Mouse (Mus musculus) MEL (cell line): ENCODE results near the gene Wwc2. TPM values are rescaled to one million over a fixed set of nuclear protein-coding genes. Genes with fewer than 3 reads are reported as not detected.

Experiments used
- DNase-seq: peaks from one replicate; pipeline ENCODE4 v3.0.0; 2011; ENCODE audit warnings: low read depth, low spot score
- H3K27ac ChIP-seq: 2 replicates; pipeline ENCODE4 v1.5.1; 2012; ENCODE audit warnings: low read depth, mild to moderate bottlenecking, control low read depth, low read length, moderate library complexity; ENCODE audit not compliant: control insufficient read depth
- H3K27me3 ChIP-seq, 2 experiments: fragments of 150-350 bp in 1 of 2; sonication (generic) in 1 of 2; 2 replicates each; pipeline ENCODE4 v1.6.1; 2012; ENCODE audit warnings: low read length in 2 of 2, mild to moderate bottlenecking in 2 of 2, improper control_type of control experiment in 1 of 2, moderate library complexity in 1 of 2; ENCODE audit not compliant: insufficient read depth in 2 of 2, control insufficient read depth in 1 of 2
- H3K36me3 ChIP-seq, 2 experiments: 2 replicates each; pipeline ENCODE4 v1.6.1; 2012 to 2014; ENCODE audit warnings: low read length in 2 of 2, improper control_type of control experiment in 1 of 2, inconsistent platforms in 1 of 2, mild to moderate bottlenecking in 1 of 2; ENCODE audit not compliant: insufficient read depth in 2 of 2, control insufficient read depth in 1 of 2
- H3K4me1 ChIP-seq, 2 experiments: fragments of 150-350 bp in 1 of 2; sonication (generic) in 1 of 2; 2 replicates each; pipeline ENCODE4 v1.6.1; 2012; ENCODE audit warnings: low read length in 2 of 2, improper control_type of control experiment in 1 of 2, mild to moderate bottlenecking in 1 of 2; ENCODE audit not compliant: insufficient read depth in 2 of 2, control insufficient read depth in 1 of 2
- H3K4me3 ChIP-seq, 2 experiments: fragments of 150-350 bp in 1 of 2; sonication (generic) in 1 of 2; 2 replicates each; pipeline ENCODE4 v1.5.1; 2012; ENCODE audit warnings: low read depth in 2 of 2, low read length in 2 of 2, mild to moderate bottlenecking in 2 of 2, moderate library complexity in 2 of 2, control low read depth in 1 of 2, improper control_type of control experiment in 1 of 2; ENCODE audit not compliant: control insufficient read depth in 1 of 2, insufficient read depth in 1 of 2
- H3K79me2 ChIP-seq: 2 replicates; pipeline ENCODE4 v1.6.1; 2012; ENCODE audit warnings: mild to moderate bottlenecking, low read length, moderate library complexity; ENCODE audit not compliant: control insufficient read depth, poor library complexity, insufficient read depth
- H3K9ac ChIP-seq: 2 replicates; pipeline ENCODE4 v1.6.1; 2012; ENCODE audit warnings: low read depth, mild to moderate bottlenecking, control low read depth, low read length, moderate library complexity; ENCODE audit not compliant: control insufficient read depth, poor library complexity, severe bottlenecking
- H3K9me3 ChIP-seq: fragments of 150-350 bp; sonication (generic); replicated peaks from 2 replicates; pipeline ENCODE4 v1.6.1; 2012; ENCODE audit warnings: mild to moderate bottlenecking, low read length, improper control_type of control experiment, moderate library complexity; ENCODE audit not compliant: insufficient read depth
- CTCF ChIP-seq, 3 experiments: IDR thresholded peaks in 2 of 3; conservative IDR thresholded peaks in 1 of 3; 2 replicates each; pipeline ENCODE4 v1.5.1; 2011 to 2012; ENCODE audit warnings: low read length in 3 of 3, low read depth in 2 of 3, mild to moderate bottlenecking in 2 of 3, improper control_type of control experiment in 1 of 3, inconsistent platforms in 1 of 3, mixed read lengths in 1 of 3, moderate library complexity in 1 of 3; ENCODE audit not compliant: control insufficient read depth in 1 of 3, insufficient read depth in 1 of 3, poor library complexity in 1 of 3, severe bottlenecking in 1 of 3
- E2F4 ChIP-seq: IDR thresholded peaks from 2 replicates; pipeline ENCODE4 v1.6.1; 2011; ENCODE audit warnings: low read depth, low read length, improper control_type of control experiment, borderline replicate concordance
- ELF1 ChIP-seq: IDR thresholded peaks from 2 replicates; pipeline ENCODE4 v1.6.1; 2014; ENCODE audit warnings: low read depth, mild to moderate bottlenecking, inconsistent platforms, low read length, improper control_type of control experiment, moderate library complexity
- EP300 ChIP-seq, 2 experiments: IDR thresholded peaks; 2 replicates each; pipeline ENCODE4 v1.6.1; 2011; ENCODE audit warnings: improper control_type of control experiment in 2 of 2, low read length in 2 of 2, low read depth in 1 of 2, mild to moderate bottlenecking in 1 of 2
- GATA1 ChIP-seq: IDR thresholded peaks from 2 replicates; pipeline ENCODE4 v1.6.1; 2011; ENCODE audit warnings: low read depth, low read length, improper control_type of control experiment
- HCFC1 ChIP-seq: IDR thresholded peaks from 2 replicates; pipeline ENCODE4 v1.6.1; 2012; ENCODE audit warnings: low read depth, mild to moderate bottlenecking, inconsistent platforms, low read length, improper control_type of control experiment, moderate library complexity
- JUND ChIP-seq: IDR thresholded peaks from 2 replicates; pipeline ENCODE4 v1.6.1; 2011; ENCODE audit warnings: low read depth, mild to moderate bottlenecking, improper control_type of control experiment, low read length
- MYC ChIP-seq: IDR thresholded peaks from 2 replicates; pipeline ENCODE4 v1.6.1; 2011; ENCODE audit warnings: low read depth, mild to moderate bottlenecking, low read length, improper control_type of control experiment, moderate library complexity
- NELFE ChIP-seq: IDR thresholded peaks from 2 replicates; pipeline ENCODE4 v1.6.1; 2011; ENCODE audit warnings: low read depth, low read length, improper control_type of control experiment
- NRF1 ChIP-seq: IDR thresholded peaks from 2 replicates; pipeline ENCODE4 v1.6.1; 2014; ENCODE audit warnings: low read depth, mild to moderate bottlenecking, inconsistent platforms, low read length, improper control_type of control experiment, moderate library complexity; ENCODE audit not compliant: poor library complexity, insufficient read depth, severe bottlenecking
- POLR2AphosphoS2 ChIP-seq: IDR thresholded peaks from 2 replicates; pipeline ENCODE4 v1.6.1; 2011; ENCODE audit warnings: low read length, improper control_type of control experiment
- RAD21 ChIP-seq: IDR thresholded peaks from 2 replicates; pipeline ENCODE4 v1.6.1; 2011; ENCODE audit warnings: mild to moderate bottlenecking, low read depth, low read length, improper control_type of control experiment
- SMC3 ChIP-seq: IDR thresholded peaks from 2 replicates; pipeline ENCODE4 v1.6.1; 2011; ENCODE audit warnings: low read depth, low read length, improper control_type of control experiment
- TBP ChIP-seq: IDR thresholded peaks from 2 replicates; pipeline ENCODE4 v1.8.0; 2011; ENCODE audit warnings: low read depth, low read length, improper control_type of control experiment
- ZC3H11A ChIP-seq: IDR thresholded peaks from 2 replicates; pipeline ENCODE4 v1.6.1; 2012; ENCODE audit warnings: low read depth, mild to moderate bottlenecking, inconsistent platforms, low read length, improper control_type of control experiment
- polyA plus RNA-seq, 2 experiments: library from polyadenylated mRNA; stranded (reverse) in 1 of 2; unstranded in 1 of 2; fragments of >175 nt in 1 of 2; fragments of >200 nt in 1 of 2; gene quantifications; 2 replicates each; pipeline versions ENCODE4 v1.2.1 to v1.2.4; 2012; ENCODE audit warnings: low replicate concordance in 2 of 2, low read depth in 1 of 2; ENCODE audit not compliant: insufficient read length in 2 of 2, insufficient read depth in 1 of 2, missing spikeins in 1 of 2
- total RNA-seq: library from RNA; depleted of rRNA; stranded (reverse); fragments of 300-350 nt; gene quantifications from 2 replicates; pipeline ENCODE4 v1.2.3, GENCODE M21; 2012

Gene Wwc2
- total and polyA plus RNA-seq, 3 experiments, result 7.5 to 14.8 TPM; not detected in 1

DNA sequence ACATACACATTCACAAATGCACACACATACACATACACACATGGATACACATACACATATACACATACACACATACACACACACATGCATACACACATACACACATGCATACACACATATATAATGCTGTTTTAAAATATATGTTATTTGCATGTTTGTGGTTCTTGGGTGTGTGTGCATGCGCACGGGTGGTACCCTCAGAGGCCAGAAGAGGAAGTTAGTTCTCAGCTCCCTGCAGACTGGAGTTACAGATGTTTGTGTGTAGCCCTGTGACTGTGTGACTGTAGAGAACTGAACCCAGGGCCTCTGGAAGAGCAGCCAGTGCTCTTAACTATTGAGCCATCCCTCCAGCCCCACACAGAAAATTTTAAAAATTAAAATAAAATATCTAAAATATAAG lies 29.0 kb upstream of the Wwc2 start:
- peak; percentile 68 for DNase-seq
- Histone ChIP-seq H3K36me3 (no peaks in the 10 kb centered on the region), H3K9ac (no peak overlapping the region), H3K4me1 (no peaks in the 10 kb centered on the region; a peak in 1 of 4 replicates), H3K9me3 (no peaks in the 10 kb centered on the region), H3K4me3 (no peak overlapping the region), H3K79me2 (no peaks in the 10 kb centered on the region), H3K27me3 (no peaks in the 10 kb centered on the region), H3K27ac (no peak overlapping the region)
- TF ChIP-seq NRF1 (peak; percentile 67), MYC (no peak), POLR2AphosphoS2 (no peak), SMC3 (no peak)

DNA sequence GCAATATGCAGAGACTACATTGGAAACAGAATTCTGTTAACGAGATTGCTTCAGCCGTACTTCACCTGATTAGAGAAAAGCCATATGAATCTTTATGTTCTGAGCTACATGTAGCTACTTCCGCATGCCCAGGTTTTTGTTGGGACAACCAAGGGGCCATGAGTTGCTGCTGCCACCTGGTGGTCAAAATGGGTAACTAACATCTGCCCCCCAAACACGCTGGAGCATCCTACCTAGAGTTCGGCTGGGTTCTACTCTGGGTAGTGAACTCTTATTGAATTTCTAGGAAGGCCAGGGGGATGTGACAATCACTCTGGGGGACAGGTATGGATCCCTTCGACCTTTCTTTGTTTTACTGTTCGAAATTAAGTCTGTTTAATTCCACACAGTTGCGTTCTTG lies 25.8 kb upstream of the Wwc2 start:
- Histone ChIP-seq H3K27me3 (no peaks in the 10 kb centered on the region), H3K4me1 (no peaks in the 10 kb centered on the region; a peak in 2 of 4 replicates), H3K79me2 (no peaks in the 10 kb centered on the region), H3K27ac (no peak overlapping the region), H3K9me3 (no peaks in the 10 kb centered on the region), H3K9ac (peak overlapping the region; percentile 15), H3K36me3 (peaks cover 0 to 5% of the 10 kb centered on the region in 2 experiments; a peak in 2 of 4 replicates), H3K4me3 (peak overlapping the region in 1 of 2 experiments; percentile 11; a peak in 1 of 4 replicates)
- peak; percentile 89 for DNase-seq
- TF ChIP-seq MYC (peak; percentile 70; the same call in 1 of the 2 replicates), HCFC1 (no peak), ZC3H11A (peak; percentile 90), SMC3 (peak; percentile 97), NELFE (no peak), TBP (0 out of 2 replicates have a peak, but pooled peaks have one; percentile 31), CTCF (IDR thresholded peaks at IDR 0.05 in 2 of 3, conservative IDR thresholded peaks at IDR 0.05 in 1 of 3; ENCODE audit: control insufficient read depth in 1 of 3, insufficient read depth in 1 of 3, low read depth in 2 of 3, low read length in 3 of 3, poor library complexity in 1 of 3, severe bottlenecking in 1 of 3) (peak; percentile 90 to 98 (median 97)), GATA1 (no peak), RAD21 (peak; percentile 98), ELF1 (peak; percentile 92), NRF1 (no peak)

DNA sequence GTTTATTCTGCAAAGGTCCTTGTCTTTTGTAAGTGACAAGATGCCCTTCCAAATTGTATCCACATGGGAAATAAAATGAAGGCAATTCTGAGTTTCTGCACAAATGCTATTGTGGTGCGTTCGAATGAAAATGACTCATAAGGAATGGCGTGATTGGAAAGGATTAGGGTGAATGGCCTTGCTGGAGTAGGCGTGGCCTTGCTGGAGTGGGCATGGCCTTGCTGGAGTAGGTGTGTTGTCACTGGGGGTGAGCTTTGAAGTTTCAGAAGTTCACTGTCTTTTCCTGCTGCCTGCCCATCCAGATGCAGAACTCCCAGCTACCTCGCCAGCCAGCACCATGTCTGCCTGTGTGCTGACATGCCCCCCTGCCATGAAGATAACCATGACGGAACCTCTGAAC lies 23.7 kb upstream of the Wwc2 start:
- no peaks in the 10 kb centered on the region; a peak in 2 of 4 replicates for H3K4me1 ChIP-seq
- TF ChIP-seq POLR2AphosphoS2, result no peak
- no peak for TF ChIP-seq JUND
- no peak for TF ChIP-seq E2F4
- TF ChIP-seq EP300 (IDR thresholded peaks at IDR 0.05; ENCODE audit: low read depth in 1 of 2, low read length in 2 of 2), result no peak
- no peak for TF ChIP-seq RAD21
- TF ChIP-seq SMC3, result no peak
- TF ChIP-seq, all 39 proteins: peak for 0
- DNase-seq, result no peak
- Histone ChIP-seq H3K9ac (no peak overlapping the region), H3K27ac (no peak overlapping the region), H3K4me3 (no peak overlapping the region), H3K36me3 (peaks cover 0 to 5% of the 10 kb centered on the region in 2 experiments; a peak in 2 of 4 replicates), H3K9me3 (no peaks in the 10 kb centered on the region), H3K79me2 (no peaks in the 10 kb centered on the region), H3K27me3 (no peaks in the 10 kb centered on the region)
